ENCODE assay signal across 8 mouse cellular contexts in genomic region chr5:21434148-21434929, GRCm38 (mm10). TPM values are rescaled to one million over a fixed set of nuclear protein-coding genes. Genes with fewer than 3 reads are reported as not detected.
DNase-seq lines count a peak whose midpoint lies in the region; ATAC-seq lines count a peak whose summit lies in the region.

No protein-coding gene starts in this region.

- no peak overlapping the region for H3K9ac ChIP-seq in heart, embryonic 15.5 days
- no peak overlapping the region for H3K9ac ChIP-seq in forebrain, embryonic 15.5 days (replicated peaks)
- no peak overlapping the region for H3K9ac ChIP-seq in neural tube, embryonic 13.5 days

- H3K4me2 ChIP-seq in heart, embryonic 15.5 days, result no peak overlapping the region
- H3K4me2 ChIP-seq in forebrain, embryonic 15.5 days (replicated peaks), result no peak overlapping the region
- no peak overlapping the region for H3K4me2 ChIP-seq in neural tube, embryonic 13.5 days

- WGBS in heart, embryonic 15.5 days, result 70% methylated on average over 11 of the region's 11 CpGs
- 85% methylated on average over 11 of the region's 11 CpGs for WGBS in heart, embryonic 10.5 days
- WGBS in forebrain, embryonic 15.5 days, result 69% methylated on average over 11 of the region's 11 CpGs
- WGBS in neural tube, embryonic 13.5 days, result 77% methylated on average over 11 of the region's 11 CpGs

- no peaks in the 10 kb centered on the region for H3K27me3 ChIP-seq in heart, embryonic 15.5 days
- H3K27me3 ChIP-seq in heart, embryonic 10.5 days (ENCODE audit: insufficient read depth, poor library complexity, severe bottlenecking), result no peaks in the 10 kb centered on the region
- H3K27me3 ChIP-seq in forebrain, embryonic 15.5 days, result no peaks in the 10 kb centered on the region
- H3K27me3 ChIP-seq in neural tube, embryonic 13.5 days, result no peaks in the 10 kb centered on the region

- no peaks in the 10 kb centered on the region for H3K36me3 ChIP-seq in heart, embryonic 15.5 days
- H3K36me3 ChIP-seq in heart, embryonic 10.5 days, result 0 out of 2 replicates have a peak, but pooled peaks cover 3% of the 10 kb centered on the region
- no peaks in the 10 kb centered on the region for H3K36me3 ChIP-seq in forebrain, embryonic 15.5 days
- H3K36me3 ChIP-seq in neural tube, embryonic 13.5 days, result no peaks in the 10 kb centered on the region

- H3K4me3 ChIP-seq in heart, embryonic 15.5 days, result no peak overlapping the region
- H3K4me3 ChIP-seq in heart, embryonic 10.5 days, result no peak overlapping the region
- H3K4me3 ChIP-seq in forebrain, embryonic 15.5 days, result no peak overlapping the region
- no peak overlapping the region for H3K4me3 ChIP-seq in neural tube, embryonic 13.5 days

- no peak overlapping the region for H3K27ac ChIP-seq in heart, embryonic 15.5 days
- H3K27ac ChIP-seq in heart, embryonic 10.5 days, result no peak overlapping the region
- peak overlapping the region; percentile 56 for H3K27ac ChIP-seq in forebrain, embryonic 15.5 days (replicated peaks)
- H3K27ac ChIP-seq in neural tube, embryonic 13.5 days (replicated peaks), result no peak overlapping the region

- H3K4me1 ChIP-seq in heart, embryonic 15.5 days (replicated peaks), result peaks cover under 1% of the 10 kb centered on the region; the same call in 1 of the 2 replicates
- H3K4me1 ChIP-seq in heart, embryonic 10.5 days, result no peaks in the 10 kb centered on the region
- peaks cover 7% of the 10 kb centered on the region for H3K4me1 ChIP-seq in forebrain, embryonic 15.5 days
- no peaks in the 10 kb centered on the region for H3K4me1 ChIP-seq in neural tube, embryonic 13.5 days (replicated peaks)

- DNase-seq in heart, embryonic 10.5 days (ENCODE audit: low spot score), result no peak
- DNase-seq in right cerebral cortex, adult 18-20 months, result peak; percentile 31
- DNase-seq in right cerebral cortex, postnatal 4 days, result no peak
- no peak for DNase-seq in urinary bladder, postnatal 14 days (ENCODE audit: low spot score)
- no peak for DNase-seq in thymus, postnatal 36 days

- ATAC-seq in heart, embryonic 15.5 days (replicated peaks; ENCODE audit: insufficient number of reproducible peaks, insufficient read depth, low FRiP score, low read depth), result 0 out of 2 replicates have a peak, but pooled peaks have one; percentile 35
- peak; percentile 86 for ATAC-seq in forebrain, embryonic 15.5 days (replicated peaks)
- peak; percentile 56 for ATAC-seq in neural tube, embryonic 13.5 days (ENCODE audit: low read depth)

- no peaks in the 10 kb centered on the region for H3K9me3 ChIP-seq in heart, embryonic 15.5 days (replicated peaks)
- no peaks in the 10 kb centered on the region for H3K9me3 ChIP-seq in heart, embryonic 10.5 days
- H3K9me3 ChIP-seq in forebrain, embryonic 15.5 days, result no peaks in the 10 kb centered on the region
- H3K9me3 ChIP-seq in neural tube, embryonic 13.5 days, result no peaks in the 10 kb centered on the region

RNA-seq across cellular contexts. Expression of gene Fam185a, which starts 9.6 kb away (rescaled TPM):
- polyA plus RNA-seq in heart, embryonic 15.5 days (2015; fragmentation: Nextera tagmentation; extraction: Ambion mirVana), result 8.4 and 8.5 TPM in 2 replicates
- polyA plus RNA-seq in heart, embryonic 10.5 days (2016; fragmentation: Nextera tagmentation; extraction: Ambion mirVana), result 8.6 and 10.3 TPM in 2 replicates
- 7.2 and 8.3 TPM in 2 replicates for polyA plus RNA-seq in forebrain, embryonic 15.5 days (2015; fragmentation: Nextera tagmentation; extraction: Ambion mirVana)
- 6.4 and 7.0 TPM in 2 replicates for polyA plus RNA-seq in neural tube, embryonic 13.5 days (2015; fragmentation: Nextera tagmentation; extraction: Ambion mirVana)

RNA-seq across cellular contexts. Expression of gene Ccdc146, which starts 9.9 kb away (rescaled TPM):
- 1.8 and 3.0 TPM in 2 replicates for polyA plus RNA-seq in heart, embryonic 15.5 days (2015; fragmentation: Nextera tagmentation; extraction: Ambion mirVana)
- polyA plus RNA-seq in heart, embryonic 10.5 days (2016; fragmentation: Nextera tagmentation; extraction: Ambion mirVana), result 1.3 and 2.2 TPM in 2 replicates
- 0.33 and 1.4 TPM in 2 replicates for polyA plus RNA-seq in forebrain, embryonic 15.5 days (2015; fragmentation: Nextera tagmentation; extraction: Ambion mirVana)
- 0.21 and 0.66 TPM in 2 replicates for polyA plus RNA-seq in neural tube, embryonic 13.5 days (2015; fragmentation: Nextera tagmentation; extraction: Ambion mirVana)

Comparison
In these comparisons a context has a peak if more than half of its experiments do, and no peak if none do; other contexts are left out.
1. ATAC-seq: peak in every context shown above with its lines; median percentile 86 in forebrain, embryonic 15.5 days; 56 in neural tube, embryonic 13.5 days; 35 in heart, embryonic 15.5 days.